7 mouse cellular contexts compared by ENCODE assay signal in the genomic region with DNA sequence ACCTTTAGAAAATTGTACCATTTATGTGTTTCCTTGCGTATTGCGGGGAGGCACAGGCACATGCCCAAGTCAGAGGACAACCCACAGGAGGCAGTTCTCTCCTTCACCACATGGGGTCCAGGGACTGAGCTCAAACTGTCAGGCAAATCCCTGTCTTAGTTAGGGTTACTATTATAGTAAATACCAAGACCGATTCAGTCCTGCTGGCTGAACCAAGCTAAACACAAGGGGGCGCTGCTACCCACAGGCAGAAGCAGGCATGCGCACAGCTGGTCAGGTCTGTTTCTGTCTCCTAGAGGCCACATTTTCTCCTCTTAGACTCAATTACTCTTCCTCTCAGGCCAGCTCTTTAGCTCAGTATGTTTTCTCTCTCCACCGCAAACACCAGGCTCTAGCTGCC. TPM values are rescaled to one million over a fixed set of nuclear protein-coding genes. Genes with fewer than 3 reads are reported as not detected.
DNase-seq lines count a peak whose midpoint lies in the region; ATAC-seq and TF ChIP-seq lines count a peak whose summit lies in the region.

No protein-coding gene starts in this region.

- peak; percentile 54 for ATAC-seq in liver, postnatal 0 days

- no peaks in the 10 kb centered on the region for H3K27me3 ChIP-seq in liver, postnatal 0 days (ENCODE audit: insufficient read depth, low read length)

- no peak overlapping the region for H3K4me3 ChIP-seq in liver, postnatal 0 days (ENCODE audit: low read depth, low read length)

- no peaks in the 10 kb centered on the region for H3K36me3 ChIP-seq in liver, postnatal 0 days (replicated peaks; ENCODE audit: insufficient read depth, low read length)

- peak; percentile 16 for DNase-seq in layer of hippocampus, adult 9-11 months
- DNase-seq in layer of hippocampus, postnatal 14 days (ENCODE audit: low spot score in 2 of 2): no peak
- DNase-seq in MEL-GATA-1-ER (ENCODE audit: extremely low read depth, low read depth): peak; percentile 86
- DNase-seq in c-Kit-positive CD71-negative TER-119-negative erythroid progenitor cells, embryonic 14.5 days (ENCODE audit: low read depth): peak; percentile 65
- DNase-seq in gastrocnemius, postnatal 25 days: peak; percentile 25
- peak; percentile 77 for DNase-seq in liver, postnatal 0 days
- DNase-seq in skeletal muscle tissue, adult 2 months (ENCODE audit: low read depth, low spot score): peak; percentile 39

- H3K27ac ChIP-seq in liver, postnatal 0 days (ENCODE audit: low read depth): no peak overlapping the region

- no peaks in the 10 kb centered on the region for H3K9me3 ChIP-seq in liver, postnatal 0 days (ENCODE audit: low read length)

- 47% methylated on average over 6 of the region's 6 CpGs for WGBS in liver, postnatal 0 days (ENCODE audit: insufficient replicate concordance)

- H3K4me2 ChIP-seq in liver, postnatal 0 days (ENCODE audit: low read depth, low read length): no peak overlapping the region

- H3K4me1 ChIP-seq in liver, postnatal 0 days (ENCODE audit: insufficient read depth): no peaks in the 10 kb centered on the region

- TF ChIP-seq EP300 in liver, postnatal 0 days (IDR thresholded peaks at IDR 0.05; ENCODE audit: low read depth): no peak

- TF ChIP-seq CTCF in liver, postnatal 0 days (IDR thresholded peaks at IDR 0.05; ENCODE audit: low read depth): peak; percentile 74

- no peak overlapping the region for H3K9ac ChIP-seq in liver, postnatal 0 days (replicated peaks)

RNA-seq across cellular contexts. Expression of gene Sumo1, which starts 56.8 kb away (rescaled TPM):
- 100 to 1,000 TPM; 101 to 105 TPM for total RNA-seq in layer of hippocampus, postnatal 14 days (2021)
- 10 to 100 TPM; 48.0 to 49.4 TPM for total RNA-seq in gastrocnemius, postnatal 25 days (2021)
- polyA plus RNA-seq in liver, postnatal 0 days (2015; fragmentation: Nextera tagmentation; extraction: Ambion mirVana): 96.2 and 97.3 TPM in 2 replicates

Comparison
In these comparisons a context has a peak if more than half of its experiments do, and no peak if none do; other contexts are left out.
1. DNase-seq: peak in layer of hippocampus, adult 9-11 months (single experiment), MEL-GATA-1-ER (single experiment), c-Kit-positive CD71-negative TER-119-negative erythroid progenitor cells, embryonic 14.5 days (single experiment), gastrocnemius, postnatal 25 days (single experiment), liver, postnatal 0 days (single experiment) and skeletal muscle tissue, adult 2 months (single experiment); none in layer of hippocampus, postnatal 14 days (0 of 2).